Mouse (Mus musculus): Measurements from ENCODE around the gene Maco1. TPM values are rescaled to one million over a fixed set of nuclear protein-coding genes. Genes with fewer than 3 reads are reported as not detected.

The Maco1 gene
- polyA plus RNA-seq, 2 experiments = 29.5 to 40.4 TPM

GRCm38 (mm10) chr4:134756953-134757352, 96.2 kb downstream of the Maco1 start:
- Histone ChIP-seq H3K9me3 (ENCODE audit: control insufficient read depth, low read length) (no peaks in the 10 kb centered on the region), H3K4me1 (ENCODE audit: control insufficient read depth, insufficient read depth, low read length) (peaks cover 19% of the 10 kb centered on the region), H3K4me2 (replicated peaks; ENCODE audit: low read depth, low read length, severe bottlenecking) (no peak overlapping the region), H3K4me3 (replicated peaks; ENCODE audit: low read length) (no peak overlapping the region), H3K36me3 (ENCODE audit: control insufficient read depth, insufficient read depth, low read length) (peaks cover 18% of the 10 kb centered on the region), H3K9ac (ENCODE audit: low read depth, low read length, severe bottlenecking) (no peak overlapping the region), H3K27ac (replicated peaks; ENCODE audit: low read depth, low read length) (no peak overlapping the region), H3K27me3 (ENCODE audit: control insufficient read depth, insufficient read depth, low read length) (no peaks in the 10 kb centered on the region)
- 61% methylated on average over 7 of the region's 7 CpGs for WGBS
- ATAC-seq (ENCODE audit: low FRiP score, low read depth) (no peak), DNase-seq (ENCODE audit: low spot score) (no peak)
- TF ChIP-seq POLR2A (IDR thresholded peaks at IDR 0.05; ENCODE audit: borderline replicate concordance, extremely low read depth, insufficient read depth, insufficient read length) = no peak

DNA sequence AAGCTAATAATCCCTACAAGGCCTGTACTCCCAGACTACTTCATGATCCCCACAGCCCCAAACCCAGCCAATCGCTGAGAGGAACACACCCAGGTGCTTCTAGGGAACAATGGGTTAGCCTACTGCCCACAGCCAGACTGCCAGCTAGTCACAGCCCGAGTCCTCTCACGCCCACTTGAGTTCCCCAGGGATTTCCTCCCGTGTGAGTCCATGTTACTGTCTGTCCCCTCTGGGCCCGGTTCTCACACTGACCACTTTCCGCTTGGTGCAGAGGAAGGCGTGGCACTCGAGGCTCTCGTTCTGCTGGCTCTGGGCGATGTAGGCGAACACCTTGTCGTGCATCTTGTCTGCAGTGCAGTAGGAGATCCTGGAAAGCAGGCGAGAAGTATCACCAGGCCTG, 98.2 kb downstream of the Maco1 start:
- ATAC-seq (ENCODE audit: low FRiP score, low read depth) = no peak
- H3K4me1 ChIP-seq (ENCODE audit: control insufficient read depth, insufficient read depth, low read length) = peaks cover 29% of the 10 kb centered on the region

DNA sequence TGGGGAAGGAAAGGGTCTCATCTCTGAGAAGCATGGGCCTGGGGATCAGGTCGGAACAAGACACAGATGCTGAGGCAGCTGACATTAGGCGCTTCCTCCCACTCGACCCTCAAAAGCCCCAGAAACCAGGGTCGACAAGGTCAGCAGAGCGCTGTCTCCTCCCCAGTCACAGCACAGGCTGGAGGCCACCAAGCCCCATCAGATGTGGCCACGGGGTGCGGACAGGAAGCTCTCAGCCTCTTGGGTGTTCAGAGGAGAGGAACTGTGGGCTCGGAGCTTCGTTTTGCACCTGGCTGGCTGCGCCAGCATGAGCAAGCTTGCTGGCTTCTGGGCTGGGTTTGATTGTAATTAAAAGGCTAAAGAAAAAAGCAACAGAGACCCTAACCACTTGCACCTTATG, 98.8 kb downstream of the Maco1 start:
- H3K4me3 ChIP-seq (replicated peaks; ENCODE audit: low read length) = no peak overlapping the region
- H3K4me1 ChIP-seq (ENCODE audit: control insufficient read depth, insufficient read depth, low read length) = peaks cover 26% of the 10 kb centered on the region
- no peak overlapping the region for H3K27ac ChIP-seq (replicated peaks; ENCODE audit: low read depth, low read length)
- peaks cover 33% of the 10 kb centered on the region for H3K36me3 ChIP-seq (ENCODE audit: control insufficient read depth, insufficient read depth, low read length)
- no peak overlapping the region for H3K9ac ChIP-seq (ENCODE audit: low read depth, low read length, severe bottlenecking)
- TF ChIP-seq POLR2A (IDR thresholded peaks at IDR 0.05; ENCODE audit: borderline replicate concordance, extremely low read depth, insufficient read depth, insufficient read length) = no peak
- H3K4me2 ChIP-seq (replicated peaks; ENCODE audit: low read depth, low read length, severe bottlenecking) = no peak overlapping the region
- ATAC-seq (ENCODE audit: low FRiP score, low read depth) (no peak), DNase-seq (ENCODE audit: low spot score) (no peak)
- H3K9me3 ChIP-seq (ENCODE audit: control insufficient read depth, low read length) = no peaks in the 10 kb centered on the region
- no peaks in the 10 kb centered on the region for H3K27me3 ChIP-seq (ENCODE audit: control insufficient read depth, insufficient read depth, low read length)
- 54% methylated on average over 10 of the region's 10 CpGs for WGBS

More for the DNA sequence above, 98.2 kb downstream of the Maco1 start:
- H3K9ac ChIP-seq (ENCODE audit: low read depth, low read length, severe bottlenecking) = no peak overlapping the region
- H3K9me3 ChIP-seq (ENCODE audit: control insufficient read depth, low read length) = no peaks in the 10 kb centered on the region
- no peak overlapping the region for H3K27ac ChIP-seq (replicated peaks; ENCODE audit: low read depth, low read length)
- H3K36me3 ChIP-seq (ENCODE audit: control insufficient read depth, insufficient read depth, low read length) = peaks cover 27% of the 10 kb centered on the region
- 66% methylated on average over 13 of the region's 13 CpGs for WGBS
- no peak overlapping the region for H3K4me2 ChIP-seq (replicated peaks; ENCODE audit: low read depth, low read length, severe bottlenecking)
- TF ChIP-seq POLR2A (IDR thresholded peaks at IDR 0.05; ENCODE audit: borderline replicate concordance, extremely low read depth, insufficient read depth, insufficient read length) = no peak
- no peak overlapping the region for H3K4me3 ChIP-seq (replicated peaks; ENCODE audit: low read length)
- DNase-seq (ENCODE audit: low spot score) = no peak
- H3K27me3 ChIP-seq (ENCODE audit: control insufficient read depth, insufficient read depth, low read length) = no peaks in the 10 kb centered on the region

DNA sequence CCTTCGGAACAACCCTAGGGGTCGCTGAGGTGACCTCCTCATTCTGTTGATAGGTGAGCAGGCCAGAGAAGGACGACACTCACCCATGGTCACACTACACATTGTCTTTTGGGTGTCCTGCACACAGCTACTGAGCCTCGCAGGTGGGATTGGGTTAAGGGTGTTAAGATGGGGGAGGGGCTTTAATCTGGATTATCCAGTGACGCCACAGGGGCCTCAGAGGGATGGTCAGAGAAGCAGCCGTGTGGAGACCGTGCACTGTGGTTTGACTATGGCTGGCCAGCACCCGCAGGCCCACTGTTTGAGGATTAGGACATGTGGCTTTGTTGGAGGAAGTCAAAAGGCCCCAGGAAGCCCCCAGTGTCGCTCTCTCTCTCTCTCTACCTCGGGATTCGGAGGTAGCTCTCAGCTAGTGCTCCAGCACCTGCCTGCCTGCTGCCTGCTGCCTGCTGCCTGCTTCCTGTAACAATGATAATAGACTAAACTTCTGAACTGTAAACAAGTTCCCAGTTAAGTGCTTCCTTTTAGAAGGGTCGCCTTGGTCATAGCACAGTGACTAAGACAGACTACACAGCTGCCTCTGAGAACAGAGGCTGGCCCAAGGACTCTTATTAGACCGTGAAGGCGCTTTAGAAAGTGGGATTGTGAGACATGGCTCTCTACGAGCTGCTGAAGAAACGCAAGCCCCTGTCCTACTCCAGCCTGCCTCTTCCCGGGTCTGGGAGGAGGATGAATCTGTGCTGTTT, 99.5 kb downstream of the Maco1 start:
- ATAC-seq (ENCODE audit: low FRiP score, low read depth) (no peak), DNase-seq (ENCODE audit: low spot score) (no peak)
- Histone ChIP-seq H3K9me3 (ENCODE audit: control insufficient read depth, low read length) (no peaks in the 10 kb centered on the region), H3K27ac (replicated peaks; ENCODE audit: low read depth, low read length) (no peak overlapping the region), H3K36me3 (ENCODE audit: control insufficient read depth, insufficient read depth, low read length) (peaks cover 39% of the 10 kb centered on the region), H3K4me1 (ENCODE audit: control insufficient read depth, insufficient read depth, low read length) (peaks cover 26% of the 10 kb centered on the region), H3K9ac (ENCODE audit: low read depth, low read length, severe bottlenecking) (no peak overlapping the region), H3K27me3 (ENCODE audit: control insufficient read depth, insufficient read depth, low read length) (no peaks in the 10 kb centered on the region), H3K4me3 (replicated peaks; ENCODE audit: low read length) (no peak overlapping the region), H3K4me2 (replicated peaks; ENCODE audit: low read depth, low read length, severe bottlenecking) (no peak overlapping the region)
- no peak for TF ChIP-seq POLR2A (IDR thresholded peaks at IDR 0.05; ENCODE audit: borderline replicate concordance, extremely low read depth, insufficient read depth, insufficient read length)
- 61% methylated on average over 17 of the region's 17 CpGs for WGBS

- ATAC-seq (ENCODE audit: low FRiP score, low read depth) (no peak), DNase-seq (ENCODE audit: low spot score) (no peak)
- peaks cover 47% of the 10 kb centered on the region for H3K36me3 ChIP-seq (ENCODE audit: control insufficient read depth, insufficient read depth, low read length)
- TF ChIP-seq POLR2A (IDR thresholded peaks at IDR 0.05; ENCODE audit: borderline replicate concordance, extremely low read depth, insufficient read depth, insufficient read length) = no peak
- peaks cover 26% of the 10 kb centered on the region for H3K4me1 ChIP-seq (ENCODE audit: control insufficient read depth, insufficient read depth, low read length)
- H3K27ac ChIP-seq (replicated peaks; ENCODE audit: low read depth, low read length) = no peak overlapping the region
- no peaks in the 10 kb centered on the region for H3K27me3 ChIP-seq (ENCODE audit: control insufficient read depth, insufficient read depth, low read length)
- H3K9ac ChIP-seq (ENCODE audit: low read depth, low read length, severe bottlenecking) = no peak overlapping the region
- no peaks in the 10 kb centered on the region for H3K9me3 ChIP-seq (ENCODE audit: control insufficient read depth, low read length)
- 63% methylated on average over 11 of the region's 11 CpGs for WGBS
- H3K4me3 ChIP-seq (replicated peaks; ENCODE audit: low read length) = no peak overlapping the region
- H3K4me2 ChIP-seq (replicated peaks; ENCODE audit: low read depth, low read length, severe bottlenecking) = no peak overlapping the region
These were observed 100.2 kb downstream of the Maco1 start for GRCm38 (mm10) chr4:134752911-134753426.

Other genes with a start within 250 kb of the Maco1 start
- 9.1 and 10.6 TPM in 2 replicates for gene Man1c1, start 149.1 kb downstream of the Maco1 start, polyA plus RNA-seq (2012; rRNA removed)
- 5.1 and 5.9 TPM in 2 replicates for gene Man1c1, start 149.1 kb downstream of the Maco1 start, polyA plus RNA-seq (2014; fragmentation: Nextera tagmentation; extraction: Ambion mirVana)
- 18.0 and 22.0 TPM in 2 replicates for gene Ldlrap1, start 85.3 kb downstream of the Maco1 start, polyA plus RNA-seq (2012; rRNA removed)
- gene Ldlrap1, start 85.3 kb downstream of the Maco1 start, polyA plus RNA-seq (2014; fragmentation: Nextera tagmentation; extraction: Ambion mirVana) = 25.1 and 27.9 TPM in 2 replicates
- gene Rhd, start 11.2 kb upstream of the Maco1 start, polyA plus RNA-seq (2012; rRNA removed) = 3.3 and 3.6 TPM in 2 replicates
- gene Rhd, start 11.2 kb upstream of the Maco1 start, polyA plus RNA-seq (2014; fragmentation: Nextera tagmentation; extraction: Ambion mirVana) = 3.6 and 4.1 TPM in 2 replicates
- 119 and 131 TPM in 2 replicates for gene Tmem50a, start 61.7 kb upstream of the Maco1 start, polyA plus RNA-seq (2012; rRNA removed)
- gene Tmem50a, start 61.7 kb upstream of the Maco1 start, polyA plus RNA-seq (2014; fragmentation: Nextera tagmentation; extraction: Ambion mirVana) = 166 TPM in 2 replicates
- 627 and 690 TPM in 2 replicates for gene Rsrp1, start 70.2 kb upstream of the Maco1 start, polyA plus RNA-seq (2012; rRNA removed)
- gene Rsrp1, start 70.2 kb upstream of the Maco1 start, polyA plus RNA-seq (2014; fragmentation: Nextera tagmentation; extraction: Ambion mirVana) = 416 and 463 TPM in 2 replicates
- 41.4 and 64.5 TPM in 2 replicates for gene Syf2, start 77.6 kb upstream of the Maco1 start, polyA plus RNA-seq (2012; rRNA removed)
- gene Syf2, start 77.6 kb upstream of the Maco1 start, polyA plus RNA-seq (2014; fragmentation: Nextera tagmentation; extraction: Ambion mirVana) = 64.3 and 69.1 TPM in 2 replicates

All from limb, embryonic 14.5 days (tissue).